Mouse (Mus musculus): ENCODE measurements around the gene Capns1. TPM values are rescaled to one million over a fixed set of nuclear protein-coding genes. Genes with fewer than 3 reads are reported as not detected.

The Capns1 gene
- polyA plus RNA-seq, 1 experiment = 359 TPM

- no peak for TF ChIP-seq POLR2A (IDR thresholded peaks at IDR 0.05; ENCODE audit: insufficient read depth, low read length)
- peak; percentile 73 for TF ChIP-seq CTCF (IDR thresholded peaks at IDR 0.05; ENCODE audit: low read depth, low read length)
Measured at GRCm38 (mm10) chr7:30232631-30233148, 34.1 kb upstream of the Capns1 start.

GRCm38 (mm10) chr7:30231669-30232454 is 33.3 kb upstream of the Capns1 start, which contains the start of the genes Polr2i and Tbcb:
Polr2i (plus strand) TSS chr7:30231948.
Tbcb (minus strand) TSS chr7:30232272.
- H3K9ac ChIP-seq (ENCODE audit: low read depth, poor library complexity, severe bottlenecking) = peak within 1 kb of the TSS; percentile 55
- H3K36me3 ChIP-seq (ENCODE audit: control insufficient read depth, insufficient read depth, low read length, poor library complexity, severe bottlenecking) = no peaks in the 10 kb centered on the region
- H3K27ac ChIP-seq (ENCODE audit: insufficient read depth, low read length) = peak within 1 kb of the TSS; percentile 71
- H3K4me3 ChIP-seq (ENCODE audit: low read depth, low read length) = peak within 1 kb of the TSS; percentile 92
- H3K27me3 ChIP-seq (ENCODE audit: control insufficient read depth, insufficient read depth, low read length, poor library complexity, severe bottlenecking) = no peaks in the 10 kb centered on the region
- TF ChIP-seq POLR2A (IDR thresholded peaks at IDR 0.05; ENCODE audit: insufficient read depth, low read length) (peak; percentile 83), EP300 (IDR thresholded peaks at IDR 0.05; ENCODE audit: insufficient read depth, low read depth, low read length) (no peak), CTCF (IDR thresholded peaks at IDR 0.05; ENCODE audit: low read depth, low read length) (no peak)
- H3K4me1 ChIP-seq (ENCODE audit: control insufficient read depth, insufficient read depth, low read length) = no peaks in the 10 kb centered on the region
- no peaks in the 10 kb centered on the region for H3K9me3 ChIP-seq (replicated peaks; ENCODE audit: control insufficient read depth, insufficient read depth, low read length, poor library complexity, severe bottlenecking)

More at GRCm38 (mm10) chr7:30232631-30233148, 34.1 kb upstream of the Capns1 start:
- Histone ChIP-seq H3K9me3 (replicated peaks; ENCODE audit: control insufficient read depth, insufficient read depth, low read length, poor library complexity, severe bottlenecking) (no peaks in the 10 kb centered on the region), H3K4me3 (ENCODE audit: low read depth, low read length) (peak overlapping the region; percentile 82), H3K36me3 (ENCODE audit: control insufficient read depth, insufficient read depth, low read length, poor library complexity, severe bottlenecking) (no peaks in the 10 kb centered on the region), H3K4me1 (ENCODE audit: control insufficient read depth, insufficient read depth, low read length) (no peaks in the 10 kb centered on the region), H3K27ac (ENCODE audit: insufficient read depth, low read length) (peak overlapping the region; percentile 9; the same call in 1 of the 2 replicates), H3K27me3 (ENCODE audit: control insufficient read depth, insufficient read depth, low read length, poor library complexity, severe bottlenecking) (no peaks in the 10 kb centered on the region), H3K9ac (ENCODE audit: low read depth, poor library complexity, severe bottlenecking) (peak overlapping the region; percentile 55)

- no peaks in the 10 kb centered on the region for H3K36me3 ChIP-seq (ENCODE audit: control insufficient read depth, insufficient read depth, low read length, poor library complexity, severe bottlenecking)
- no peaks in the 10 kb centered on the region for H3K27me3 ChIP-seq (ENCODE audit: control insufficient read depth, insufficient read depth, low read length, poor library complexity, severe bottlenecking)
- TF ChIP-seq EP300 (IDR thresholded peaks at IDR 0.05; ENCODE audit: insufficient read depth, low read depth, low read length) = no peak
- no peak for TF ChIP-seq POLR2A (IDR thresholded peaks at IDR 0.05; ENCODE audit: insufficient read depth, low read length)
- TF ChIP-seq CTCF (IDR thresholded peaks at IDR 0.05; ENCODE audit: low read depth, low read length) = no peak
- peak overlapping the region; percentile 55 for H3K9ac ChIP-seq (ENCODE audit: low read depth, poor library complexity, severe bottlenecking)
- no peaks in the 10 kb centered on the region for H3K9me3 ChIP-seq (replicated peaks; ENCODE audit: control insufficient read depth, insufficient read depth, low read length, poor library complexity, severe bottlenecking)
- H3K27ac ChIP-seq (ENCODE audit: insufficient read depth, low read length) = no peak overlapping the region
- H3K4me3 ChIP-seq (ENCODE audit: low read depth, low read length) = peak overlapping the region; percentile 92
- H3K4me1 ChIP-seq (ENCODE audit: control insufficient read depth, insufficient read depth, low read length) = no peaks in the 10 kb centered on the region
Measured at GRCm38 (mm10) chr7:30231328-30231668, 32.7 kb upstream of the Capns1 start.

- Histone ChIP-seq H3K9ac (ENCODE audit: low read depth, poor library complexity, severe bottlenecking) (no peak overlapping the region), H3K27ac (ENCODE audit: insufficient read depth, low read length) (no peak overlapping the region), H3K27me3 (ENCODE audit: control insufficient read depth, insufficient read depth, low read length, poor library complexity, severe bottlenecking) (no peaks in the 10 kb centered on the region), H3K4me3 (ENCODE audit: low read depth, low read length) (no peak overlapping the region), H3K36me3 (ENCODE audit: control insufficient read depth, insufficient read depth, low read length, poor library complexity, severe bottlenecking) (peaks cover 6% of the 10 kb centered on the region; the same call in 1 of the 2 replicates), H3K4me1 (ENCODE audit: control insufficient read depth, insufficient read depth, low read length) (no peaks in the 10 kb centered on the region), H3K9me3 (replicated peaks; ENCODE audit: control insufficient read depth, insufficient read depth, low read length, poor library complexity, severe bottlenecking) (no peaks in the 10 kb centered on the region)
- no peak for TF ChIP-seq POLR2A (IDR thresholded peaks at IDR 0.05; ENCODE audit: insufficient read depth, low read length)
- no peak for TF ChIP-seq EP300 (IDR thresholded peaks at IDR 0.05; ENCODE audit: insufficient read depth, low read depth, low read length)
- no peak for TF ChIP-seq CTCF (IDR thresholded peaks at IDR 0.05; ENCODE audit: low read depth, low read length)
Measured at GRCm38 (mm10) chr7:30224206-30224605, 25.6 kb upstream of the Capns1 start.

- H3K36me3 ChIP-seq (ENCODE audit: control insufficient read depth, insufficient read depth, low read length, poor library complexity, severe bottlenecking) = peaks cover 6% of the 10 kb centered on the region; the same call in 1 of the 2 replicates
Measured at GRCm38 (mm10) chr7:30222205-30222604, 23.6 kb upstream of the Capns1 start.

GRCm38 (mm10) chr7:30221433-30221832 is 22.8 kb upstream of the Capns1 start:
- Histone ChIP-seq H3K9ac (ENCODE audit: low read depth, poor library complexity, severe bottlenecking) (no peak overlapping the region), H3K27me3 (ENCODE audit: control insufficient read depth, insufficient read depth, low read length, poor library complexity, severe bottlenecking) (no peaks in the 10 kb centered on the region), H3K27ac (ENCODE audit: insufficient read depth, low read length) (no peak overlapping the region), H3K36me3 (ENCODE audit: control insufficient read depth, insufficient read depth, low read length, poor library complexity, severe bottlenecking) (peaks cover 6% of the 10 kb centered on the region; the same call in 1 of the 2 replicates), H3K9me3 (replicated peaks; ENCODE audit: control insufficient read depth, insufficient read depth, low read length, poor library complexity, severe bottlenecking) (no peaks in the 10 kb centered on the region), H3K4me3 (ENCODE audit: low read depth, low read length) (no peak overlapping the region), H3K4me1 (ENCODE audit: control insufficient read depth, insufficient read depth, low read length) (no peaks in the 10 kb centered on the region)
- TF ChIP-seq POLR2A (IDR thresholded peaks at IDR 0.05; ENCODE audit: insufficient read depth, low read length) (no peak), CTCF (IDR thresholded peaks at IDR 0.05; ENCODE audit: low read depth, low read length) (no peak), EP300 (IDR thresholded peaks at IDR 0.05; ENCODE audit: insufficient read depth, low read depth, low read length) (no peak)

More at GRCm38 (mm10) chr7:30222205-30222604, 23.6 kb upstream of the Capns1 start:
- Histone ChIP-seq H3K27me3 (ENCODE audit: control insufficient read depth, insufficient read depth, low read length, poor library complexity, severe bottlenecking) (no peaks in the 10 kb centered on the region), H3K27ac (ENCODE audit: insufficient read depth, low read length) (no peak overlapping the region), H3K9me3 (replicated peaks; ENCODE audit: control insufficient read depth, insufficient read depth, low read length, poor library complexity, severe bottlenecking) (no peaks in the 10 kb centered on the region), H3K4me3 (ENCODE audit: low read depth, low read length) (no peak overlapping the region), H3K9ac (ENCODE audit: low read depth, poor library complexity, severe bottlenecking) (no peak overlapping the region), H3K4me1 (ENCODE audit: control insufficient read depth, insufficient read depth, low read length) (no peaks in the 10 kb centered on the region)
- TF ChIP-seq POLR2A (IDR thresholded peaks at IDR 0.05; ENCODE audit: insufficient read depth, low read length) (no peak), EP300 (IDR thresholded peaks at IDR 0.05; ENCODE audit: insufficient read depth, low read depth, low read length) (no peak), CTCF (IDR thresholded peaks at IDR 0.05; ENCODE audit: low read depth, low read length) (no peak)
